Mouse (Mus musculus) fat pad, adult 2 months (tissue): Measurements from ENCODE around the gene Cd209g.
"Not testable (repeated sequence)": the region's sequence is repeated elsewhere in the genome, so short reads cannot be mapped to it uniquely, and the experiment has no call there.

Experiments
- DNase-seq: peaks from one replicate; pipeline ENCODE4 v3.0.0-alpha.2; 2011; ENCODE audit warnings: low read depth, low spot score; ENCODE audit errors: extremely low read depth

Gene Cd209g

GRCm38 (mm10) chr8:4133798-4134197 is at the start of gene Cd209g:
Gene Cd209g (plus strand): TSS chr8:4134098.
- no peak for DNase-seq

GRCm38 (mm10) chr8:4087180-4087722 is 46.6 kb upstream of the Cd209g start:
- DNase-seq: not testable (repeated sequence)

- DNase-seq: not testable (repeated sequence)
Observed at GRCm38 (mm10) chr8:4088514-4088913, 45.4 kb upstream of the Cd209g start.

GRCm38 (mm10) chr8:4105735-4106134 is 28.2 kb upstream of the Cd209g start, which contains the start of gene Cd209f:
Gene Cd209f (minus strand): TSS chr8:4105835.
- not testable (repeated sequence) for DNase-seq

- DNase-seq: no peak
Observed at GRCm38 (mm10) chr8:4139660-4140646, 6.1 kb downstream of the Cd209g start.

GRCm38 (mm10) chr8:4141721-4142120 is 7.8 kb downstream of the Cd209g start:
- no peak for DNase-seq

GRCm38 (mm10) chr8:4147272-4147671 is 13.4 kb downstream of the Cd209g start:
- DNase-seq: no peak

- no peak for DNase-seq
Observed at GRCm38 (mm10) chr8:4154878-4155277, 21.0 kb downstream of the Cd209g start.

GRCm38 (mm10) chr8:4162786-4163185 is 28.9 kb downstream of the Cd209g start:
- DNase-seq: no peak

- no peak for DNase-seq
Observed at GRCm38 (mm10) chr8:4165176-4165851, 31.4 kb downstream of the Cd209g start.

GRCm38 (mm10) chr8:4165852-4166751 is 32.2 kb downstream of the Cd209g start, which contains the start of gene Evi5l:
Gene Evi5l (plus strand): TSS chr8:4166567.
- peak; percentile 100 for DNase-seq

GRCm38 (mm10) chr8:4166881-4167525 is 33.1 kb downstream of the Cd209g start:
- no peak for DNase-seq

- no peak for DNase-seq
Observed at GRCm38 (mm10) chr8:4167918-4168317, 34.0 kb downstream of the Cd209g start.

- DNase-seq: no peak
Observed at GRCm38 (mm10) chr8:4172486-4172885, 38.6 kb downstream of the Cd209g start.

- peak; percentile 70 for DNase-seq
Observed at GRCm38 (mm10) chr8:4174018-4174417, 40.1 kb downstream of the Cd209g start.

GRCm38 (mm10) chr8:4183409-4183808 is 49.5 kb downstream of the Cd209g start:
- no peak for DNase-seq

- DNase-seq: no peak
Observed at GRCm38 (mm10) chr8:4186151-4186550, 52.3 kb downstream of the Cd209g start.
